In the genomic region with DNA sequence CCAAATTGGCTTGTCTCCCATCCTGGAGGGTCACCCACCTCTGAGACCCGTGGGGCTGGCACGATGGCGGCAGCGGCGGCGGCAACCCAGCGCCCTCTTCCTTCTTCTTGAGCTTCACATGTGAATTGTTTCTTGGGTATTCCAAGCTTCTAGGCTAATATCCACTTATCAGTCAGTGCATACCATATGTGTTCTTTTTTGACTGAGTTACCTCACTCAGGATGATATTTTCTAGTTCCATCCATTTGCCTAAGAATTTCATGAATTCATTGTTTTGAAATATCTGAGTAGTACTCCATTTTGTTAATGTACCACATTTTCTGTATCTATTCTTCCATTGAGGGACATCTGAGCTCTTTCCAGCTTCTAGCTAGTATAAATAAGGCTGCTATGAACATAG, we compare ENCODE assay signal across 8 mouse cellular contexts. TPM values are rescaled to one million over a fixed set of nuclear protein-coding genes. Genes with fewer than 3 reads are reported as not detected.
DNase-seq lines count a peak whose midpoint lies in the region; ATAC-seq and TF ChIP-seq lines count a peak whose summit lies in the region.
"Not testable (repeated sequence)": the region's sequence is repeated elsewhere in the genome, so short reads cannot be mapped to it uniquely, and the experiment has no call there.

A gene (minus strand): TSS at position 101 of the 400 bp plus-strand sequence.

- not testable (repeated sequence) for H3K4me1 ChIP-seq in ES-E14 (ENCODE audit: control insufficient read depth in 2 of 2, insufficient read depth in 2 of 2, low read length in 2 of 2, poor library complexity in 1 of 2); embryonic facial prominence, embryonic 10.5 days; kidney, embryonic 14.5 days (ENCODE audit: control insufficient read depth, insufficient read depth, low read length); limb, embryonic 10.5 days; megakaryocyte, embryonic 14.5 days; spleen, adult 2 months (ENCODE audit: control insufficient read depth, insufficient read depth, insufficient read length)

- not testable (repeated sequence) for H3K9me3 ChIP-seq in ES-E14 (ENCODE audit: control insufficient read depth, insufficient read depth, low read depth, low read length)
- H3K9me3 ChIP-seq in embryonic facial prominence, embryonic 10.5 days = peaks cover 24% of the 10 kb centered on the region
- H3K9me3 ChIP-seq in kidney, embryonic 14.5 days (ENCODE audit: control insufficient read depth, low read length) = peaks cover 17% of the 10 kb centered on the region
- H3K9me3 ChIP-seq in limb, embryonic 10.5 days (replicated peaks) = peaks cover 15% of the 10 kb centered on the region
- H3K9me3 ChIP-seq in megakaryocyte, embryonic 14.5 days = peaks cover 41% of the 10 kb centered on the region

- H3K27ac ChIP-seq in ES-E14 (ENCODE audit: insufficient read depth, low read depth, low read length, poor library complexity, severe bottlenecking); embryonic facial prominence, embryonic 10.5 days (replicated peaks); kidney, embryonic 14.5 days (ENCODE audit: low read depth, low read length); limb, embryonic 10.5 days; spleen, adult 2 months (ENCODE audit: insufficient read depth, low read length): not testable (repeated sequence)

- not testable (repeated sequence) for H3K4me2 ChIP-seq in kidney, embryonic 14.5 days (replicated peaks; ENCODE audit: low read depth, low read length)

- intact Hi-C loops in heart, postnatal 10 days (cut with DNase I) = not testable (repeated sequence)

- not testable (repeated sequence) for H3K27me3 ChIP-seq in embryonic facial prominence, embryonic 10.5 days (replicated peaks; ENCODE audit: low read depth, poor library complexity, severe bottlenecking); kidney, embryonic 14.5 days (ENCODE audit: control insufficient read depth, insufficient read depth, low read length); limb, embryonic 10.5 days (ENCODE audit: low read depth, poor library complexity, severe bottlenecking); megakaryocyte, embryonic 14.5 days (replicated peaks); spleen, adult 2 months (ENCODE audit: control insufficient read depth, insufficient read depth, low read length)

- WGBS in embryonic facial prominence, embryonic 10.5 days = 92% methylated on average over 7 of the region's 7 CpGs
- WGBS in kidney, embryonic 14.5 days = 98% methylated on average over 7 of the region's 7 CpGs
- WGBS in limb, embryonic 10.5 days = 95% methylated on average over 7 of the region's 7 CpGs
- 98% methylated on average over 7 of the region's 7 CpGs for WGBS in spleen, adult 2 months

- DNase-seq in ES-E14 (ENCODE audit: low read depth, low spot score); embryonic facial prominence, embryonic 10.5 days (ENCODE audit: low spot score); gastrocnemius, adult 8-10 months (ENCODE audit: low spot score in 2 of 2); heart, postnatal 10 days; limb, embryonic 10.5 days (ENCODE audit: low spot score); spleen, adult 2 months (ENCODE audit: low read depth in 1 of 2, low spot score in 2 of 2): not testable (repeated sequence)

- not testable (repeated sequence) for H3K4me3 ChIP-seq in ES-E14 (ENCODE audit: insufficient read depth in 1 of 2, low read depth in 1 of 2, low read length in 2 of 2, poor library complexity in 1 of 2, severe bottlenecking in 1 of 2); embryonic facial prominence, embryonic 10.5 days; kidney, embryonic 14.5 days (ENCODE audit: low read length); limb, embryonic 10.5 days; megakaryocyte, embryonic 14.5 days (replicated peaks); spleen, adult 2 months (ENCODE audit: extremely low read depth, insufficient read depth, insufficient read length)

- TF ChIP-seq POLR2A in spleen, adult 2 months (IDR thresholded peaks at IDR 0.05; ENCODE audit: low read depth, low read length) = not testable (repeated sequence)

- H3K9ac ChIP-seq in ES-E14 (ENCODE audit: insufficient read depth, low read depth, low read length, poor library complexity, severe bottlenecking); kidney, embryonic 14.5 days (ENCODE audit: low read depth, low read length): not testable (repeated sequence)

- H3K36me3 ChIP-seq in ES-E14 (ENCODE audit: control insufficient read depth, insufficient read depth, low read length, poor library complexity, severe bottlenecking); embryonic facial prominence, embryonic 10.5 days (replicated peaks); kidney, embryonic 14.5 days (ENCODE audit: control insufficient read depth, insufficient read depth, low read length); limb, embryonic 10.5 days; megakaryocyte, embryonic 14.5 days (replicated peaks; ENCODE audit: low read length); spleen, adult 2 months (ENCODE audit: control insufficient read depth, insufficient read depth, low read length): not testable (repeated sequence)

- in situ Hi-C loops in ES-E14 (cut with MboI; ENCODE audit: low sequenced_read_pairs in 2 of 2, unreplicated experiment in 2 of 2) = not testable (repeated sequence)

- TF ChIP-seq CTCF in spleen, adult 2 months (IDR thresholded peaks at IDR 0.05; ENCODE audit: extremely low read depth, insufficient read depth, insufficient read length, insufficient replicate concordance) = not testable (repeated sequence)

- not testable (repeated sequence) for ATAC-seq in kidney, embryonic 14.5 days (ENCODE audit: low FRiP score, low TSS enrichment)

RNA-seq across cellular contexts. Expression of the gene that starts here (rescaled TPM):
- total RNA-seq in ES-E14 (2012; rRNA removed) = 38.3 and 48.2 TPM in 2 replicates
- 567 and 585 TPM in 2 replicates for polyA plus RNA-seq in embryonic facial prominence, embryonic 10.5 days (2016; fragmentation: Nextera tagmentation; extraction: Ambion mirVana)
- total RNA-seq in gastrocnemius, adult 8-10 months (2022) = 10 to 100 TPM; 46.2 to 86.0 (median 80.1) TPM
- 100 to 1,000 TPM in 1 of 2 experiments, 10 to 100 TPM in 1; 81.9 to 104 TPM for total RNA-seq in heart, postnatal 10 days (2021)
- polyA plus RNA-seq in kidney, embryonic 14.5 days (2014; fragmentation: Nextera tagmentation; extraction: Ambion mirVana) = 431 and 486 TPM in 2 replicates
- polyA plus RNA-seq in limb, embryonic 10.5 days (2016; fragmentation: Nextera tagmentation; extraction: Ambion mirVana) = 549 and 585 TPM in 2 replicates
- polyA plus RNA-seq in megakaryocyte, embryonic 14.5 days (2012; ENCODE audit: insufficient read depth, low replicate concordance) = 44.6 and 123 TPM in 2 replicates
- 63.5 and 68.4 TPM in 2 replicates for polyA plus RNA-seq in spleen, adult 2 months (2012; rRNA removed)
